Mouse (Mus musculus) kidney, postnatal 0 days (tissue): ENCODE measurements around the gene Lmnb2. TPM values are rescaled to one million over a fixed set of nuclear protein-coding genes. Genes with fewer than 3 reads are reported as not detected.

Source experiments
- ATAC-seq: fragments of 200-750 bp; cut with Nextera tagmentation; replicated peaks from 2 replicates; pipeline ENCODE4 v1.8.0; 2017; ENCODE audit warnings: low read depth, moderate number of reproducible peaks, moderate TSS enrichment, moderate library complexity; ENCODE audit not compliant: low FRiP score
- DNase-seq: peaks from one replicate; pipeline ENCODE4 v3.0.0-alpha.2; 2016; ENCODE audit warnings: low spot score
- H3K27ac ChIP-seq: fragments of 300-500 bp; sonication (generic); 2 replicates; pipeline ENCODE4 v1.5.1; 2014; ENCODE audit warnings: mild to moderate bottlenecking
- H3K27me3 ChIP-seq: fragments of 300-500 bp; sonication (generic); 2 replicates; pipeline ENCODE4 v1.6.1; 2014; ENCODE audit warnings: low read length, mixed read lengths; ENCODE audit not compliant: insufficient read depth
- H3K36me3 ChIP-seq: fragments of 300-500 bp; sonication (generic); 2 replicates; pipeline ENCODE4 v1.6.1; 2014; ENCODE audit warnings: low read length, mixed read lengths; ENCODE audit not compliant: insufficient read depth
- H3K4me1 ChIP-seq: fragments of 300-500 bp; sonication (generic); replicated peaks from 2 replicates; pipeline ENCODE4 v1.6.1; 2014; ENCODE audit warnings: antibody characterized with exemption, low read length, mixed read lengths; ENCODE audit not compliant: insufficient read depth
- H3K4me2 ChIP-seq: fragments of 300-500 bp; sonication (generic); 2 replicates; pipeline ENCODE4 v1.6.1; 2014; ENCODE audit warnings: mild to moderate bottlenecking, low read length, moderate library complexity, mixed read lengths
- H3K4me3 ChIP-seq: fragments of 300-500 bp; sonication (generic); replicated peaks from 2 replicates; pipeline ENCODE4 v1.5.1; 2014; ENCODE audit warnings: low read depth, low read length
- H3K9ac ChIP-seq: fragments of 300-500 bp; sonication (generic); 2 replicates; pipeline ENCODE4 v1.6.1; 2014; ENCODE audit warnings: low read depth, low read length
- H3K9me3 ChIP-seq: fragments of 300-500 bp; sonication (generic); replicated peaks from 2 replicates; pipeline ENCODE4 v1.6.1; 2016; ENCODE audit warnings: low read length, inconsistent platforms, mixed read lengths
- CTCF ChIP-seq: IDR thresholded peaks from 2 replicates; pipeline ENCODE4 v1.5.1; 2016; ENCODE audit warnings: antibody characterized with exemption, low read depth, mild to moderate bottlenecking, moderate library complexity
- WGBS: fragments of 180-500 bp; shearing (Covaris S2); extraction: QIAGEN DNeasy Blood & Tissue Kit; methylation state at CpG from one replicate; pipeline ENCODE4 v1.1.7; 2014; 5-methylcytosine and 5-hydroxymethylcytosine counted together
- polyA plus RNA-seq: library from polyadenylated mRNA; unstranded; fragments of >200 nt; fragmentation: Nextera tagmentation; extraction: Ambion mirVana; gene quantifications from 2 replicates; pipeline ENCODE4 v1.2.1, GENCODE M21; 2015

The Lmnb2 gene
- polyA plus RNA-seq, 1 experiment from 2014 or later, result 21.9 TPM

- no peak for DNase-seq
- peak; percentile 25; the same call in 1 of the 2 replicates for ATAC-seq
- Histone ChIP-seq H3K36me3 (no peaks in the 10 kb centered on the region), H3K9ac (no peak overlapping the region), H3K4me3 (no peak overlapping the region), H3K4me2 (no peak overlapping the region), H3K27me3 (no peaks in the 10 kb centered on the region), H3K9me3 (no peaks in the 10 kb centered on the region), H3K27ac (0 out of 2 replicates have a peak overlapping the region, but pooled peaks have one; percentile 19), H3K4me1 (no peaks in the 10 kb centered on the region)
- TF ChIP-seq CTCF, result no peak
- WGBS, result 57% methylated on average over 6 of the region's 6 CpGs
These were observed 36.8 kb upstream of the Lmnb2 start for GRCm38 (mm10) chr10:80954843-80955242.

GRCm38 (mm10) chr10:80954415-80954814 is 36.4 kb upstream of the Lmnb2 start:
- no peaks in the 10 kb centered on the region for H3K9me3 ChIP-seq
- no peak for DNase-seq
- no peak overlapping the region for H3K4me2 ChIP-seq
- no peaks in the 10 kb centered on the region for H3K4me1 ChIP-seq
- H3K36me3 ChIP-seq, result no peaks in the 10 kb centered on the region
- ATAC-seq, result no peak
- TF ChIP-seq CTCF, result no peak
- H3K4me3 ChIP-seq, result no peak overlapping the region
- H3K27me3 ChIP-seq, result no peaks in the 10 kb centered on the region
- no peak overlapping the region for H3K9ac ChIP-seq
- WGBS, result 77% methylated on average over 13 of the region's 13 CpGs
- H3K27ac ChIP-seq, result no peak overlapping the region

- no peaks in the 10 kb centered on the region for H3K36me3 ChIP-seq
- H3K4me3 ChIP-seq, result no peak overlapping the region
- H3K9ac ChIP-seq, result no peak overlapping the region
- ATAC-seq (no peak), DNase-seq (no peak)
- H3K9me3 ChIP-seq, result no peaks in the 10 kb centered on the region
- no peak overlapping the region for H3K4me2 ChIP-seq
- TF ChIP-seq CTCF, result no peak
- WGBS, result 77% methylated on average over 15 of the region's 15 CpGs
- H3K27me3 ChIP-seq, result no peaks in the 10 kb centered on the region
- no peaks in the 10 kb centered on the region; the same call in none of the 2 replicates for H3K4me1 ChIP-seq
- H3K27ac ChIP-seq, result no peak overlapping the region
These were observed 34.4 kb upstream of the Lmnb2 start for GRCm38 (mm10) chr10:80952449-80952848.

GRCm38 (mm10) chr10:80951761-80952390 is 33.8 kb upstream of the Lmnb2 start:
- H3K9ac ChIP-seq, result no peak overlapping the region
- no peaks in the 10 kb centered on the region for H3K9me3 ChIP-seq
- H3K4me1 ChIP-seq, result no peaks in the 10 kb centered on the region; the same call in none of the 2 replicates
- H3K27me3 ChIP-seq, result no peaks in the 10 kb centered on the region
- WGBS, result 78% methylated on average over 10 of the region's 10 CpGs
- no peak overlapping the region for H3K4me3 ChIP-seq
- no peak overlapping the region for H3K4me2 ChIP-seq
- DNase-seq, result no peak
- no peaks in the 10 kb centered on the region for H3K36me3 ChIP-seq
- H3K27ac ChIP-seq, result no peak overlapping the region
- TF ChIP-seq CTCF, result no peak
- ATAC-seq, result no peak

- no peak overlapping the region for H3K4me3 ChIP-seq
- H3K27me3 ChIP-seq, result no peaks in the 10 kb centered on the region
- H3K4me2 ChIP-seq, result no peak overlapping the region
- H3K9ac ChIP-seq, result no peak overlapping the region
- ATAC-seq (no peak), DNase-seq (no peak)
- 39% methylated on average over 5 of the region's 5 CpGs for WGBS
- H3K36me3 ChIP-seq, result no peaks in the 10 kb centered on the region
- H3K9me3 ChIP-seq, result no peaks in the 10 kb centered on the region
- H3K4me1 ChIP-seq, result no peaks in the 10 kb centered on the region; the same call in none of the 2 replicates
- H3K27ac ChIP-seq, result no peak overlapping the region
- TF ChIP-seq CTCF, result no peak
These were observed 32.3 kb upstream of the Lmnb2 start for GRCm38 (mm10) chr10:80950314-80950713.

GRCm38 (mm10) chr10:80949081-80949480 is 31.0 kb upstream of the Lmnb2 start:
- no peaks in the 10 kb centered on the region; the same call in none of the 2 replicates for H3K4me1 ChIP-seq

More at GRCm38 (mm10) chr10:80949081-80949480, 31.0 kb upstream of the Lmnb2 start:
- no peaks in the 10 kb centered on the region for H3K36me3 ChIP-seq
- TF ChIP-seq CTCF, result no peak
- no peak overlapping the region for H3K4me2 ChIP-seq
- H3K4me3 ChIP-seq, result no peak overlapping the region
- DNase-seq, result no peak
- no peak overlapping the region for H3K9ac ChIP-seq
- no peaks in the 10 kb centered on the region for H3K9me3 ChIP-seq
- no peak overlapping the region for H3K27ac ChIP-seq
- H3K27me3 ChIP-seq, result no peaks in the 10 kb centered on the region
- no peak for ATAC-seq
- WGBS, result 71% methylated on average over 3 of the region's 3 CpGs
